Mouse (Mus musculus) G1E (cell line): ENCODE data around the gene Dolk.

Experiments used
- CTCF ChIP-seq: IDR thresholded peaks from 2 replicates; pipeline ENCODE4 v1.5.1; 2012; ENCODE audit warnings: low read depth, low read length, inconsistent platforms, mixed read lengths
- POLR2AphosphoS5 ChIP-seq: IDR thresholded peaks from 2 replicates; pipeline ENCODE4 v1.6.1; 2012; ENCODE audit warnings: low read depth, low read length, inconsistent platforms; ENCODE audit not compliant: insufficient replicate concordance

DNA sequence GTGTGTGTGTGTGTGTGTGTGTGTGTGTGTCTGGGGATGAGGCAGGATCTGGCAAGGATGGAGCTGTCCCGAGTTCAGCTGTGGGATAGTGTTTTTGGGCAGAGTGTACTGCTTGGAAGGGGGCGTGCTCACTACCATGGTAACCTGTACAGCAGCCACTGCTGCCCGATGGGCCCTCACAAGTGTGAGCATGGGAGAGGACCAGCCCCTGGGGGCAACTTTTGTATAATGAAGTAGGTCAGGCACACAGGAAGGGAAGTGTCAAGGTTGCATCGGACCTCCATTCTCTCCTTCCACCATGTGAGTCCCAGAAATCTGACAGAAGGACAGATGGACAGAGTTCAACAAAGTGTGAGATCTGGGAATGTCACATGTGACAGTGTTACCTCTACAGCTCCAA is 38.5 kb downstream of the Dolk start:
- TF ChIP-seq POLR2AphosphoS5 = no peak
- no peak for TF ChIP-seq CTCF
